Mouse (Mus musculus): ENCODE results near the gene Duox1.

- TF ChIP-seq TAL1 (conservative IDR thresholded peaks at IDR 0.05; ENCODE audit: low read depth, low read length) = no peak
- no peak for TF ChIP-seq CTCF (IDR thresholded peaks at IDR 0.05; ENCODE audit: low read depth, low read length)
- TF ChIP-seq POLR2AphosphoS5 (IDR thresholded peaks at IDR 0.05; ENCODE audit: insufficient replicate concordance, low read depth, low read length) = no peak
- TF ChIP-seq GATA1 (IDR thresholded peaks at IDR 0.05; ENCODE audit: borderline replicate concordance, low read length) = no peak
Observed at GRCm38 (mm10) chr2:122313536-122313935, 1.9 kb upstream of the Duox1 start, which contains the start of gene Duoxa1.

All from G1E (cell line).